Mouse (Mus musculus): ENCODE results near the gene Irak1bp1.

GRCm38 (mm10) chr9:82807129-82807528 is 22.2 kb upstream of the Irak1bp1 start:
- no peak for TF ChIP-seq CTCF (IDR thresholded peaks at IDR 0.05; ENCODE audit: borderline replicate concordance, control insufficient read depth, extremely low read depth, insufficient read depth, low read length, poor library complexity)
- TF ChIP-seq POLR2A (IDR thresholded peaks at IDR 0.05; ENCODE audit: control insufficient read depth, extremely low read depth, insufficient read depth, low read length, poor library complexity) = no peak
